Mouse (Mus musculus) 3T3-L1 (cell line): ENCODE measurements around the gene Rtl8b.
"Not testable (repeated sequence)": the region's sequence is repeated elsewhere in the genome, so short reads cannot be mapped to it uniquely, and the experiment has no call there.

ENCODE experiments used
- DNase-seq: peaks from one replicate; pipeline ENCODE4 v3.0.0-alpha.2; 2015; ENCODE audit warnings: low read depth, low spot score

Rtl8b gene

DNA sequence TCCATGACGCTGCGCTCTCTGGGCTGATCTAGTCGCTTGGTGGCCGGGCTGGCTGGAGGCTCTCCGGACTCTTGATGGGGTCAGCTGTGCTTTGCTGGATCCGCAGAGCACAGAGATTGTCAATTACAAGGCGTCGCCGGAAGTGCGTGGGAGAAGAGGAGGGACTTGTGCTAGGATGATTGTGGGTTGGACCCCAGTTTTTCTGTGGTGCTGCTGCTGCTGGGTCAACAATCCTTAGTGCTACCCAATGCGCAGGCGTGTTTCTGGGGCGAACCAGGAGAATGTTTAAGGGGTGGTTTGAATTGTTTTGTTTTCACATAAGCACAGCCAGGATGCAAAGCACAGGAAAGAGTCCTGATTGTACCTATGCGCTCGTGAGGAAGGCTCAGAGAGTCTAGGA lies at the start of gene Rtl8b:
Gene Rtl8b, minus strand, starts transcription at position 115 of the 400 bp plus-strand sequence.
- peak; percentile 95 for DNase-seq

DNA sequence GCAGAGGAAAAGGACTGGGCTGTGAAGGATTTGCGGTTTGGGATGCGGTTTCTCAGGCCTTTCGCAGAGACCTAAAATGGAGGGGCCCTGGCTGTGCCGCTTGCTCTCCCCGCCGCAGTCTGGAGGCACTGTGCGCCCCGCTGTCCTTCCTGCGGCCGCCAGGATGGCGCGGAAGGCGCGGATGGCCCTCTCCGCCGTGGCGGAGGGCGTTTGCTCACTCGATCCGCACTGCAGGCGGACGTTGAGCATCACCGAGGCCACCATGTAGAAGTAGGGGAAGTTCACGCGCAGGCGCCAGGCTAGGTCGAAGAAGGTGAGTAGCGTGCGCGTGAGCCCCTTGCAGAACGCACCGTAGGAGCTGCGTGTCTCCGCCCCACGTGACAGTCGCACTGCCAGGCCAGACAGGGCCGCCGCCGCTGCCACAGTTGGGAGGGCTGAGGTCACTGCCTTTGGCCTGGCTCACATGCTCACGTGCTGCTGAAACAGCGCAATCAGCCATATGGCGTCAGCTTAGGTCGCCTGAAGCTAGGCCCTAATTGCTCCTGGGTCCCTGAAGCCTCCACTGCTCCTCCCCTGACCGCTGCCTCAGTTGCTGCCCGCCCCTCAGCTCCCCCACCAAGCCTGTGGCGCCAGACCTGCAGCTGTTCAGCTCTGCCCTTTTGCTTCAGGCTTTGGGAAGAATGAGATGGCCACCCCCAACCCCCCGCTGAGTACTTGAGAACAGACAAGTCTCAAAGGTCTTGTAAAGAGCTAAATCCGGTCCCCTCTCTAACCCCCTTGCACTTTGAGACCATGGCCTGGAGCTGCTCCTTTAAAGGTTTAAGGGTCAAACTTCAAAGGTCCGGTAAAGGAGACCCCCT lies 46.3 kb upstream of the Rtl8b start:
- DNase-seq, result no peak

DNA sequence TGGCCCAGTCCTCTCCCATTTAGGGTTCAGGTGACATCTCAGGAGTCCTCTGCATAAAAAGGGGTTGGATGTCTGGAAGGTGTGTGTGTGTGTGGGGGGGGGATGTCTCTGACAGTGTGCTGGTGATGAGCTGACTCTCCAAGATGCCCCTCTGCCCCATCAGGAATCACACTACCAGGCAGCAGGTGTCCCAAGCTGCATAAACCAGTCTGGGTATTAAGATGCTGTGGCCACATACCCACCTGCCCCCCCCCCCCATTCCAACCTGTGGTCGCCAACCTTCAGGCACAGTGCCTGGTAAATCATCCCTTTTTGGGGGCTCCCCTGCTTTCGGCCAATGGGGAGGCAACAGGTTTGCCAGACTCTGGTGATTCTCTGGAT lies 45.7 kb upstream of the Rtl8b start:
- no peak for DNase-seq

DNA sequence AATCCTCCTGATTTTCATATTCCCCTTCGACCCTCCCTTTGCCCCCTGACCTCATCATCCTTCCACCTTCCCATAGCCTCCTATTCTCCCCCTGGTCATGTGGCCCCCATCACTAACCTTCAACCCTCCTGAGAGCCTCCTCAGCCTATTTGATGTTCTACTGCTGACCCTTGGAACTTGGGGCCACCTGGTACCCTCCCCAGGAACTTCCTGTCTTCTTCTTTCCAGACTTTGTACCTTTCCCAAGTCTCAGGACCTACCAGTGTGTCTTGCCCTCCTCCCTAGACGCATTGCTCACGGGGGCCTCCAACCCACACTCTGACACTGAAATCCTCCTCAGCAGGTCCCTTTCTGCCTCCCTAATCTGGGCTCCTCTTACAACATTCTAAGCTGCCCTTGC lies 32.5 kb upstream of the Rtl8b start:
- no peak for DNase-seq

DNA sequence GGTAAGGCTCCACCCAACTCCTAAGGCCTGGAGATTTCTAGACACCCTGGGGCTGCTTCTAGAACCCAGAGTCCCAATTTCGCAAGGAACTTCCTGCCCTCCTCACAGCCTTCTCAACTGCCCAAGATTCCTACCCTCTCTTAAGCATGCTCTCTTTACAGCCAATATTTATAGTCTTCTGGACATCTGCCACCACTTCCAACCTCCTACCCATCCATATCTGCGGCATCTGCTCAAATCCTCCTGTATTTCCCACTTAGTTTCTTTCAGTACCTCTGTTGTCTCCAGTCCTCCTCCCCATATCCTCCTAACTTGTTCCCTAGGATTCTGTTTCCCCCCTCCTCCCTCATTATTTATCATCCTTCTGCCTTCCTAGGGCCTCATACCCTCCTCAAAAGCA lies 29.0 kb upstream of the Rtl8b start:
- DNase-seq, result no peak

DNA sequence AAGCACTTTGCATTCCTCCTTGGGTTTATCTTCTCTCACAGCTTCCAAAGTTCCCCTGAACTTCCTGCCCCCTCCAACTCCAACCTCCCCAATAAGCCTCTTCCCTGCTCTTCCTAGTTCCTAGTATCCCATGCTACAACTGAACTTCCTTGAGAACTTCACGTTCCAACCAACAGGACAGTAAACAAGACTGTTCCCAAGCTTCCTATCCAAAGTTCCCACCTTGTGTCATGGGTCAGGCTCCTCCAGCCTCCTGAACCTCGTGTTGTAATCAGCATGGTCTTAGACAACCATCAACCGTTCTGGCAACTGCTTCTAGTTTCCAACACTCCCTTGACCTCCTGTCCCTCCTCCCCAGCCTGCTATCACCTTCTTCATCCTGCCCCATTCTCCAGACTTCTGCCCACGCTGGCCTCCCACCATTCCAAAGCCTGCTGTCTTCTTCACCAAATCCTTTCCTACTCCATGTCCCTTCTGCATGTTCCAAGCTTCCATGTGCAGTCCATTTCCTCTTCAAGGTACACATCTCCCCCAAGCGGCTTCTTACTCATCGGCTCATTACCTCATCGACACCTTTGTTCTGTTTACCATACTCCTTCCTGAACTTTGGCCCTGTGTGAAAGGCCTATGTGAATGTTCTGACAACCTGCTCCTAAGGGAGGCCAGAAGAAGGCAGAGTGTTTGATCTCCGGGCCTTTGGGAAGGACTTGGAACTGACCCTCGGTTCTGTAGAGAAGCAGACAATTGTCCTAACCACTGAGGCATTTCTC lies 24.0 kb upstream of the Rtl8b start:
- no peak for DNase-seq

DNA sequence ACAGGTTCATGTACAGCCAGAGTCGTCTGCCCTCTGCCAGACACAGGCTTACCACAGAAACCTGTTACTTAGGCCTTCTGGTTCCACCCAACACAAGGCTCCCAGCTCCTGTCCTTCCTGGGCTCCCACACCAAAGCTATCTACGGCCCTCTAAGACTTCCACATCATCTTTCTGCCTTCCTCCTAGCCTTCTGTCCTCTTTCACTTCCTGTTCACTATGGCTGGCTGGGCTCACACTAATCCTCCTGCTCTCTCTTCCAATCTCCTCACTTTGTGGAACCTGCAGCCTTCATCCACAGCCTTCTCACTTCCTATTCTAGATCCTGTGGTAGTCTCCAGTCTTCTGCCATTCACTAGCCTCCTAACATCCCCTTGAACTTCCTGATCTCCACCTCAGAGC lies 22.9 kb upstream of the Rtl8b start:
- DNase-seq, result no peak

DNA sequence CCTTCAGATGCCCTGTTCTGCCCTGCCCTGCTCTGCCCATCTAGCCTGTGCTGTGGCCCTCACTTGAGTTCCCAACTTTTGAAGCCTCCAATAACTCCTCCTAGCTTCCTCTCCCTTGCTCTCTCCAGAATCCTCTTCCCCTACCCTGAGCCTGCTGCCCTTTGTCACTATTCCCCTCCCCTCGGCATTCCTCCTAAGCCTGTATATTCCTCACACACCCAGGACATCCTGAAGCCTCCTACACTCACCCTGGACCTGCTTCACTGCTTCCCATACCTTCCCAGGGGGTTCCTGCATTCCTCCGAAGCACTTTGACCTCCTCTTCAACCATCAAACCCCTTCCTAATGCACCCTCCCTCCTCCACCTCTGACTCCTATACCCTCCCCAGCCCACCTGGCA lies 21.9 kb upstream of the Rtl8b start:
- no peak for DNase-seq

DNA sequence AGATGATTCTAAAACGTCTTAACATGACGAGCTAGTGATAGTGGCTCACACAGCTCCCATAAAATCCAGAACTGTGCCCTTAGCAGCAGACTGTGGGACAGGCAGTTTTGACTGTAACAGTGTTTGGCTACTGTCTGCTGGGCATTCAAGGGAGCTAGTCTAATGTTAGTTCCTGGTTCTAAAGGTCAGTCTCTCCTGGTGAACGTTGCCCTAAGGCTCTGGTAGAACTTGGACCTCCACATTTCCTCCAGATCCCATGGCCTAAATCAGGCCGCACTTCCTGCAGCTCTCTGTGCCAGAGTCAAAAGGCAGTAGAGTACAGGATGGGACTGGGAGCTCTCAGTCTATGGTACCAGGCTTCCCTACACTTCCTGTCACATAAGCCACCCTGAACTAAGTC lies 14.5 kb upstream of the Rtl8b start:
- DNase-seq, result not testable (repeated sequence)

DNA sequence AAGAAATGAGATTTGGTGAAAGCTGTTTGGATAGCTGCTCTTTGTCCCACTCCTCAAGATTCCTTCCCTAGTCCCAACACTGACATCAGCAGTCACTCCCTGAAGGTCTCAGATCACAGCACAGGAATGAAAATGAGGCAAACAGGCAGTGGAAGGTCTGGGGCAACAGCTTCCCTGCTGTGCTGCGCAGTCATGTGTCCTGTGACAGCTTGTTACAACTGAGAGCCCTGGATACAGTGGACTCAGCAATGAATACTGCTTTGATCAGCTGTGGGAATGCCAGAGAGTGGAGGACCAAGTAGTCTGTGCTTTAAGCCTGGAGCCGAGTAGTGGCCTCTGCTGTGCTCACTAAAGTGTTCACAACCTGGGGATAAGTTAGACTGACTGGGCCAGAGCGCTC lies 12.4 kb upstream of the Rtl8b start:
- DNase-seq, result not testable (repeated sequence)

DNA sequence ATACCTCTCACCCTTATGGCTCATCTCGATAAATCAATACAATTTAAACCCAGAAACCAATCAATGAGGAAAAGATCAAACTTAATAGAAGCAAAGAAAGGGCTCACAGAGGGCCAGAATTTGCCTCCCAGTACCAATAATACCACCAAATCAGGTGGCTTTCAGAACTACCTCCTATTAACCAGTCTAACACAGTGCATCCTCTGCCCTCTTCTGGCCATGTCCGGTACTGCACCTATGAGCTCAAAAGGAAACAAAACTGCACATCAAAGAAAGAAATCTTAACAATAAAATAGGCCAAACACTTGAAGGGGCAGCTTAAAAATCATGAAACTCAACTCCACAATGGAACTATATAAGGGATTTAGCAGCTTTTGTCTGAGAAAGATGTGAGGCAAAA lies 6.7 kb upstream of the Rtl8b start:
- not testable (repeated sequence) for DNase-seq

DNA sequence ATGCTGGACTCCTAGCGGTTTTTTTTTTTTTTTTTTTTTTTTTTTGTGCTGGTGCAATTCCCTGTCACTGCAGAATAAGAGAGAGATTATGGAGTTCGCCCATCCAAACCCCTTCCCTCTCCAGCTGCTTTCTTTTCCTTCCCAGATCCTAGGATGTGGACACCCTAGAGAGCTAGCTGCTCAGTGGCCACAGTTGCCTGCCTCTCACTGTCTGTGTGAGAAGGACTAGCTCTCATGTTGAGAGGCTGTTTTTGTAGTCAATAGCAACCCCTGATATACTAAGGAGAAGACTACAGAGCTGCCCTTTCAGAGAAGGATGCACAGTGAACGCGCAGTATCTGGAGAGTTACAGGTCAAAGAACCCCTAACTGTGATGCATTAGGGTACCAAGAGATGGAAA lies 488 bp upstream of the Rtl8b start:
- DNase-seq, result not testable (repeated sequence)

DNA sequence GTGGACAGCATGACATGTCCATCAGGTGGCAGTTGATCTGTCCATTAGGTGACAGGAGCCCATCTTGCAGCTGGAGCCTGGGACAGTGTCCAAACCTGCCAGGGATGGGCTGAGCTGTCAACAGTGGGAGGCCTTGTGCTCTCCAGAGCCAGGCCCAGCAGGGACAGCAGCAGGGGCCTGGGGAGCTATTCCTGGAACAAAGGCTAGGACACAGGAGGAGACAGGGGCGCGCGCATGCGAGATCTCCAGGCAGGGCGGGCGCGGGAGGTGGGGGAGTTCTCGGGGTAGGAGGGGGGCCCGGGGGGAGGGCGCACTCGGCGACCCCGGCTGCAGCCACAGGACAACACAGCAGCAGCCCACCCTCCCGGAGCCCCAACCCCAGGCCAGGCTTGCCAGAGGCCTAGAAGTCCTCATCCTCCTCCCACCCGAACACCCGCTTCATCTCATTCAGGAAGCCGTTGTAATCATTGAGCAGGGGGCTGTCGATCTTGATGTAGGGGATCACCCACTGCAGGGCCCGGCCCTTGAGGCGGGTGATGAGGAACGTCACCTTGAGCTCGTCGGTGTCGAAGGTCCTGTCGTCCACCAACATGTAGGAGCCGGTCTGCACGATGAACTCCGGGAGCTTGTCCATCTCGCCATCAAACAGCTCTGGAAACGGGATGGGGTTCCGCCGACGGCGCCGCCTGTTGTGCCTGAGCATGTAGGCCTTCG lies 494 bp downstream of the Rtl8b start:
- DNase-seq, result not testable (repeated sequence)

DNA sequence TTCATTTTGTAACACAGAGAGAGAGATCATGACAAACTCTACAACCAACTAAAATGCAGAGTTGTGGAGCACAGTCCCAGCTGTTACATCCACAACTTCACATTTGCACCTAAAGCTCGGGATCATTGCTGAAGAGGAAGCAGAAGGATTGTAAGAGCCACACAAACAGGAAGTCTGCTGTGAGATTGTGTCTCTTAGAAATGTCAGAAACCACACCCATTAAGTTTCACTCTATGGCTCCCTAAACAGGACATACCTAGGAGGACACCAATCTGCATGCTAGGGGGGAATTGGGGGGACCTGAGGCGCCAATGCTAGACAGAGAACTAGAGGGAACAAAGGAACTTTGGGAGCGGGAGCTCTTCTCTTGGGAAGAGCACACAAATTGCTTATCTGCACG lies 17.3 kb downstream of the Rtl8b start:
- not testable (repeated sequence) for DNase-seq

DNA sequence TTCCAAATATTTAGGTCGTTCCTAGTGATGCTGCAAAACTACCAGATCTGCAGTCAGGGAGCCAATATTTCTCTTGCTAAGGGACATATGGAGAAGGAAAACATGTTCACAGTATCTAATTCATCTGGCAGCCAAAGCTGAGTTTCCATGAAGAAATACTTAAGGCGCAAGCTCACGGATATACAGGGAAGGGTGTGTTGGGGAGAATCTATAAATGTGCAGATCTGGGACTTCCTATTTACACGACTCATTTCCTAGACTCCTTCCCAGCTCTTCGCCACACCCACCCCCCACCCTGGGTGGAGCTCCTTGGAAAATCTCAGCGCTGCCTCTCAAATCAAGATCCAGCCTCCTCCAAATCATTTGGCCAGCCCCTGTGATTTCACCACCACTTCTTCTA lies 24.3 kb downstream of the Rtl8b start:
- DNase-seq, result no peak

DNA sequence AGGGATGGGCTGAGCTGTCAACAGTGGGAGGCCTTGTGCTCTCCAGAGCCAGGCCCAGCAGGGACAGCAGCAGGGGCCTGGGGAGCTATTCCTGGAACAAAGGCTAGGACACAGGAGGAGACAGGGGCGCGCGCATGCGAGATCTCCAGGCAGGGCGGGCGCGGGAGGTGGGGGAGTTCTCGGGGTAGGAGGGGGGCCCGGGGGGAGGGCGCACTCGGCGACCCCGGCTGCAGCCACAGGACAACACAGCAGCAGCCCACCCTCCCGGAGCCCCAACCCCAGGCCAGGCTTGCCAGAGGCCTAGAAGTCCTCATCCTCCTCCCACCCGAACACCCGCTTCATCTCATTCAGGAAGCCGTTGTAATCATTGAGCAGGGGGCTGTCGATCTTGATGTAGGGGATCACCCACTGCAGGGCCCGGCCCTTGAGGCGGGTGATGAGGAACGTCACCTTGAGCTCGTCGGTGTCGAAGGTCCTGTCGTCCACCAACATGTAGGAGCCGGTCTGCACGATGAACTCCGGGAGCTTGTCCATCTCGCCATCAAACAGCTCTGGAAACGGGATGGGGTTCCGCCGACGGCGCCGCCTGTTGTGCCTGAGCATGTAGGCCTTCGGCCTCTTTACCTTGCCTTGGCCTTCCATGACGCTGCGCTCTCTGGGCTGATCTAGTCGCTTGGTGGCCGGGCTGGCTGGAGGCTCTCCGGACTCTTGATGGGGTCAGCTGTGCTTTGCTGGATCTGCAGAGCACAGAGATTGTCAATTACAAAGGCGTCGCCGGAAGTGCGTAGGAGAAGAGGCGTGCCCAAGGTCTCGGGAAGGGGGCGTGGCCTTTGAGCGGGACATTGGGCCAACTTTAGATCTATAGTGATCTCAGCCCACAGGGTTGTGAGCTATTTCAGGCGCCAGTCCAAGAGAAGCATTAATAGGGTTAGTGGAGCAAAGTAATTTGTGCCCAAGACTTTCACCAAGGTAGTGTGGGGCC lies 26.9 kb downstream of the Rtl8b start, which contains the start of gene Rtl8a:
Gene Rtl8a, minus strand, starts transcription at position 703 of the 982 bp plus-strand sequence.
- DNase-seq, result peak; percentile 89

DNA sequence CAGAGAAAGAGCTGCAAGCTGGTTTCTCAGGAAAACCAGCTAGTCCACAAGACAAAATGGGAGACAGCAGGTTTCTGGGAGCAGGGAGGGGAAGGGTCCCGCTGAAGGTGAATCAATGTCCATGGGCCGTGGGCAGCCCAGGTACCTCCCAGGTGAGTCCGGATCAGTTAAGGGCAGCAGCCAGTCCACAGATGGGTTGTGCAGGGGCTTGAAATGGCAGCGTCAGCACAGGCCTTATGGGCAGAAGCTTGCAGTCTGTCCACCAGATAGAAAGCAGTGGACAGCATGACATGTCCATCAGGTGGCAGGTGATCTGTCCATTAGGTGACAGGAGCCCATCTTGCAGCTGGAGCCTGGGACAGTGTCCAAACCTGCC lies 27.6 kb downstream of the Rtl8b start:
- DNase-seq, result not testable (repeated sequence)

DNA sequence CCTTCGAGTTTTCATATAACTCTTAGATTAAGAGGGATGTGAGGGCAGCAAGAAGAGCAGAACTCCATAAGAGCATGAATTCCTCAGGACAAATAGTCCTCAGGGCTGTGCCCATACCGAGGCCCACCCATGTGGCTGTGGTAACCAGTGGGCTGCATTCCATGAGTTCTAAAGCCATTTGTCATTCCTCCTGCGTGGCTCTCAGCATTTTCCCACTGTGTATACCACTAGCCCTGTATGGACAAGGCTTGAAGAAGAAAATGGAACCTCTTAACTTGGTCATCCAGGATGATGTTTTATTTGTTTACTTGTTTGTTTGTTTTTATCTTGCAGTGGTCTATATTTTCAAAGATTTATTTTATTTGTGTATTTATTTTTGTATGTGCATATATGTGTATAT lies 32.1 kb downstream of the Rtl8b start:
- DNase-seq, result peak; percentile 21
